Mouse (Mus musculus): ENCODE results near the gene Il4ra. TPM values are rescaled to one million over a fixed set of nuclear protein-coding genes. Genes with fewer than 3 reads are reported as not detected.

Il4ra gene
- polyA plus RNA-seq, 1 experiment from 2014 or later: 5.2 TPM

- no peak for ATAC-seq
- Histone ChIP-seq H3K9me3 (replicated peaks; ENCODE audit: control insufficient read depth, low read length, poor library complexity, severe bottlenecking) (no peaks in the 10 kb centered on the region), H3K4me1 (ENCODE audit: control insufficient read depth, insufficient read depth, low read length) (no peaks in the 10 kb centered on the region), H3K9ac (ENCODE audit: low read depth, low read length) (no peak overlapping the region), H3K27ac (ENCODE audit: low read length) (no peak overlapping the region), H3K4me3 (ENCODE audit: low read depth, low read length) (no peak overlapping the region), H3K4me2 (ENCODE audit: low read length) (no peak overlapping the region), H3K36me3 (ENCODE audit: control insufficient read depth, insufficient read depth, low read length) (no peaks in the 10 kb centered on the region), H3K27me3 (ENCODE audit: control insufficient read depth, insufficient read depth, low read depth, low read length) (no peaks in the 10 kb centered on the region; the same call in 1 of the 2 replicates)
- 82% methylated on average over 11 of the region's 11 CpGs for WGBS
Measured at GRCm38 (mm10) chr7:125597516-125598347, 45.8 kb downstream of the Il4ra start.

GRCm38 (mm10) chr7:125599373-125599973 is 47.6 kb downstream of the Il4ra start:
- no peak overlapping the region for H3K4me3 ChIP-seq (ENCODE audit: low read depth, low read length)
- ATAC-seq: no peak
- no peak overlapping the region for H3K4me2 ChIP-seq (ENCODE audit: low read length)
- H3K36me3 ChIP-seq (ENCODE audit: control insufficient read depth, insufficient read depth, low read length): no peaks in the 10 kb centered on the region
- H3K27me3 ChIP-seq (ENCODE audit: control insufficient read depth, insufficient read depth, low read depth, low read length): no peaks in the 10 kb centered on the region; the same call in 1 of the 2 replicates
- no peaks in the 10 kb centered on the region for H3K4me1 ChIP-seq (ENCODE audit: control insufficient read depth, insufficient read depth, low read length)
- 78% methylated on average over 4 of the region's 4 CpGs for WGBS
- no peaks in the 10 kb centered on the region for H3K9me3 ChIP-seq (replicated peaks; ENCODE audit: control insufficient read depth, low read length, poor library complexity, severe bottlenecking)
- H3K27ac ChIP-seq (ENCODE audit: low read length): no peak overlapping the region
- H3K9ac ChIP-seq (ENCODE audit: low read depth, low read length): no peak overlapping the region

- Histone ChIP-seq H3K4me3 (ENCODE audit: low read depth, low read length) (no peak overlapping the region), H3K27me3 (ENCODE audit: control insufficient read depth, insufficient read depth, low read depth, low read length) (no peaks in the 10 kb centered on the region; the same call in 1 of the 2 replicates), H3K9me3 (replicated peaks; ENCODE audit: control insufficient read depth, low read length, poor library complexity, severe bottlenecking) (no peaks in the 10 kb centered on the region), H3K27ac (ENCODE audit: low read length) (no peak overlapping the region), H3K9ac (ENCODE audit: low read depth, low read length) (no peak overlapping the region), H3K36me3 (ENCODE audit: control insufficient read depth, insufficient read depth, low read length) (no peaks in the 10 kb centered on the region), H3K4me1 (ENCODE audit: control insufficient read depth, insufficient read depth, low read length) (no peaks in the 10 kb centered on the region), H3K4me2 (ENCODE audit: low read length) (no peak overlapping the region)
- ATAC-seq: no peak
- 76% methylated on average over 10 of the region's 10 CpGs for WGBS
Measured at GRCm38 (mm10) chr7:125600136-125600535, 48.2 kb downstream of the Il4ra start.

- Histone ChIP-seq H3K4me3 (ENCODE audit: low read depth, low read length) (no peak overlapping the region), H3K27me3 (ENCODE audit: control insufficient read depth, insufficient read depth, low read depth, low read length) (no peaks in the 10 kb centered on the region; the same call in 1 of the 2 replicates), H3K27ac (ENCODE audit: low read length) (no peak overlapping the region), H3K36me3 (ENCODE audit: control insufficient read depth, insufficient read depth, low read length) (no peaks in the 10 kb centered on the region), H3K4me1 (ENCODE audit: control insufficient read depth, insufficient read depth, low read length) (no peaks in the 10 kb centered on the region), H3K9ac (ENCODE audit: low read depth, low read length) (no peak overlapping the region), H3K9me3 (replicated peaks; ENCODE audit: control insufficient read depth, low read length, poor library complexity, severe bottlenecking) (no peaks in the 10 kb centered on the region), H3K4me2 (ENCODE audit: low read length) (no peak overlapping the region)
- WGBS: 49% methylated on average over 6 of the region's 6 CpGs
- no peak for ATAC-seq
Measured at GRCm38 (mm10) chr7:125600612-125601279, 48.8 kb downstream of the Il4ra start.

GRCm38 (mm10) chr7:125601280-125601670 is 49.4 kb downstream of the Il4ra start:
- H3K36me3 ChIP-seq (ENCODE audit: control insufficient read depth, insufficient read depth, low read length): no peaks in the 10 kb centered on the region
- no peak overlapping the region for H3K4me2 ChIP-seq (ENCODE audit: low read length)
- no peak overlapping the region for H3K4me3 ChIP-seq (ENCODE audit: low read depth, low read length)
- H3K4me1 ChIP-seq (ENCODE audit: control insufficient read depth, insufficient read depth, low read length): no peaks in the 10 kb centered on the region
- H3K27me3 ChIP-seq (ENCODE audit: control insufficient read depth, insufficient read depth, low read depth, low read length): no peaks in the 10 kb centered on the region; the same call in 1 of the 2 replicates
- H3K27ac ChIP-seq (ENCODE audit: low read length): no peak overlapping the region
- H3K9ac ChIP-seq (ENCODE audit: low read depth, low read length): no peak overlapping the region
- WGBS: 91% methylated on average over 6 of the region's 6 CpGs
- no peaks in the 10 kb centered on the region for H3K9me3 ChIP-seq (replicated peaks; ENCODE audit: control insufficient read depth, low read length, poor library complexity, severe bottlenecking)
- ATAC-seq: no peak

GRCm38 (mm10) chr7:125601821-125602448 is 50.0 kb downstream of the Il4ra start:
- no peaks in the 10 kb centered on the region; the same call in 1 of the 2 replicates for H3K27me3 ChIP-seq (ENCODE audit: control insufficient read depth, insufficient read depth, low read depth, low read length)
- H3K9ac ChIP-seq (ENCODE audit: low read depth, low read length): no peak overlapping the region
- no peaks in the 10 kb centered on the region for H3K4me1 ChIP-seq (ENCODE audit: control insufficient read depth, insufficient read depth, low read length)
- no peak overlapping the region for H3K27ac ChIP-seq (ENCODE audit: low read length)
- ATAC-seq: no peak
- H3K9me3 ChIP-seq (replicated peaks; ENCODE audit: control insufficient read depth, low read length, poor library complexity, severe bottlenecking): no peaks in the 10 kb centered on the region
- no peak overlapping the region for H3K4me3 ChIP-seq (ENCODE audit: low read depth, low read length)
- WGBS: 77% methylated on average over 11 of the region's 11 CpGs
- H3K4me2 ChIP-seq (ENCODE audit: low read length): no peak overlapping the region
- H3K36me3 ChIP-seq (ENCODE audit: control insufficient read depth, insufficient read depth, low read length): no peaks in the 10 kb centered on the region

- no peaks in the 10 kb centered on the region; the same call in 1 of the 2 replicates for H3K27me3 ChIP-seq (ENCODE audit: control insufficient read depth, insufficient read depth, low read depth, low read length)
- no peak within 1 kb of the TSS for H3K9ac ChIP-seq (ENCODE audit: low read depth, low read length)
- H3K36me3 ChIP-seq (ENCODE audit: control insufficient read depth, insufficient read depth, low read length): no peaks in the 10 kb centered on the region
- H3K4me2 ChIP-seq (ENCODE audit: low read length): no peak within 1 kb of the TSS
- no peaks in the 10 kb centered on the region for H3K9me3 ChIP-seq (replicated peaks; ENCODE audit: control insufficient read depth, low read length, poor library complexity, severe bottlenecking)
- ATAC-seq: no peak
- no peaks in the 10 kb centered on the region for H3K4me1 ChIP-seq (ENCODE audit: control insufficient read depth, insufficient read depth, low read length)
- no peak within 1 kb of the TSS for H3K4me3 ChIP-seq (ENCODE audit: low read depth, low read length)
- 82% methylated on average over 11 of the region's 11 CpGs for WGBS
- no peak within 1 kb of the TSS for H3K27ac ChIP-seq (ENCODE audit: low read length)
Measured at GRCm38 (mm10) chr7:125603185-125603631, 51.3 kb downstream of the Il4ra start, which contains the start of gene Il21r. TSS of gene Il21r (plus strand) at chr7:125603429.

- no peak overlapping the region for H3K4me3 ChIP-seq (ENCODE audit: low read depth, low read length)
- no peaks in the 10 kb centered on the region for H3K9me3 ChIP-seq (replicated peaks; ENCODE audit: control insufficient read depth, low read length, poor library complexity, severe bottlenecking)
- no peaks in the 10 kb centered on the region for H3K4me1 ChIP-seq (ENCODE audit: control insufficient read depth, insufficient read depth, low read length)
- ATAC-seq: no peak
- H3K4me2 ChIP-seq (ENCODE audit: low read length): no peak overlapping the region
- H3K27me3 ChIP-seq (ENCODE audit: control insufficient read depth, insufficient read depth, low read depth, low read length): no peaks in the 10 kb centered on the region; the same call in 1 of the 2 replicates
- no peaks in the 10 kb centered on the region for H3K36me3 ChIP-seq (ENCODE audit: control insufficient read depth, insufficient read depth, low read length)
- no peak overlapping the region for H3K9ac ChIP-seq (ENCODE audit: low read depth, low read length)
- 87% methylated on average over 12 of the region's 12 CpGs for WGBS
- no peak overlapping the region for H3K27ac ChIP-seq (ENCODE audit: low read length)
Measured at GRCm38 (mm10) chr7:125604362-125605319, 52.7 kb downstream of the Il4ra start.
